Mouse (Mus musculus): ENCODE measurements at regions not wholly inside any gene's neighbourhood (a gene's known extent, or its start where the extent isn't known, plus 50 kb on each side); places are given as distances from the start of the nearest gene placed in this dataset.
A peak's percentile ranks its signal among the peaks of the same experiment; 100 is the strongest.

GRCm38 (mm10) chr6:121560852-121561251, 74.3 kb upstream of the A2m start:
- DNase-seq, result peak; percentile 14
- intact Hi-C loops (cut with DNase I; ENCODE audit: low total_unique reads), result no loop called here

DNA sequence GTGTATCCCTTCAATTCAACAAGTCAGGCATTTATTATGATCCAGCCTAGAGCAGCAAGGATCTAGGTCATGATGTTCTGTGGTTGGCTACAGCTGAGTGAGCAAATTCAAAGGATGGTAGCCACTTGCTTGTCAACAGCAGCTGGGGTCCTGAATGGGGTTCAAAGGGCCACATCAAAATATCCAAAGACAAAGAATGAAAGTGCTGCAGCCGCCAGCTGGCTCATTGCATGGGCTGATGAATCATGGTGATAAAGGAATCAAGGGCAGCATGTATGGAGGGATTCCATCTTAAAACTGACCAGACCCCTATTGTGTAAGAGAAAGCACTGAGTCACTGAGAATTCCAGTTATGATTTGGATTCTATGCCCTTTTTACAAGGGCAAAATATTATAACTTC, 74.8 kb upstream of the A2m start:
- no peak for DNase-seq
- intact Hi-C loops (cut with DNase I; ENCODE audit: low total_unique reads), result no loop called here

DNA sequence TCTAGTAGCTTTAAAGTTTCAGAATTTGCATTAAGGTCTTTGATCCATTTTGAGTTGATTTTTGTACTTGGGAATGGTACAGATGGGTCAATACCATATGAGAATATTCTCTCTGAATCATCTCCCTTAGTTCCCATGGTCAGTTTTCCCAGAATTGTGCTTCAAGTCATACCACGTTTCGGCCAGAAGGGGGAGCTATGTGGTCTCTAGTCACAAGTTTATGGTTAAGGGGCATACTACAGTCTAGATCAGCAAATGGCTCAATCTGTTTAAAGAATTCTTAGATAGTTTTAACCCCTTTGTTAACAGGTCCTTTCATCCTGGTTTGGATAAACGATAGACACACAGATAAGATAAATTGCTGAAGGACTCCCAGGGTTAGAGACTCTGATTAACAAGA, 78.7 kb upstream of the A2m start:
- intact Hi-C loops (cut with DNase I; ENCODE audit: low total_unique reads), result no loop called here
- DNase-seq, result no peak

GRCm38 (mm10) chr6:121553501-121554132, 80.1 kb upstream of the Iqsec3 start:
- no peak for DNase-seq
- intact Hi-C loops (cut with DNase I; ENCODE audit: low total_unique reads), result no loop called here

GRCm38 (mm10) chr6:121533521-121533920, 60.0 kb upstream of the Iqsec3 start:
- intact Hi-C loops (cut with DNase I; ENCODE audit: low total_unique reads), result loop anchor here (5.0 kb wide), 2 partner anchors 191 to 261 kb away; partner anchors contain the start of gene Slc6a12
- no peak for DNase-seq

GRCm38 (mm10) chr6:121532926-121533325, 59.4 kb upstream of the Iqsec3 start:
- DNase-seq, result peak; percentile 19
- intact Hi-C loops (cut with DNase I; ENCODE audit: low total_unique reads), result loop anchor here (5.0 kb wide), 2 partner anchors 191 to 261 kb away; partner anchors contain the start of gene Slc6a12

GRCm38 (mm10) chr6:121531825-121532389, 58.4 kb upstream of the Iqsec3 start:
- no peak for DNase-seq
- intact Hi-C loops (cut with DNase I; ENCODE audit: low total_unique reads), result loop anchor here (5.0 kb wide), 2 partner anchors 190 to 260 kb away; partner anchors contain the start of gene Slc6a12

DNA sequence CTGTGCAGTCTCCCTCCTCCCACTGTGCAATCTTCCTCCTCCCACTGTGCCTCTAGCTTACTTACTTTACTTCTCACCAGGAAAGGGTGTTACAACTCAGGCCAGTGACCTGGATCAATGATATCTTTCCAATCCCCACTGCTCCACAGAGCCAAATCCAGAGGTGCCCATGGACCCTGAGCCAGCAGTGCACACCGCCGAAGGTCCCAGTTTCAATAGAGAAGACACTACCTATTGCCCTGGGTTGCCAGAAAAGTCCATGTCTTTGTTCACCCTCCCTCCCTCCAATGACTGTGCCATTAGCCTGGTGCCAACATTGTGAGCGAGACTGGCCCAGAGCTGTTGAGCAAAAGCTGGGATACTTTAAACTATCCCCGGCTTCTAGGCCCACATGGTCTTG, 53.8 kb upstream of the Iqsec3 start:
- DNase-seq, result no peak
- intact Hi-C loops (cut with DNase I; ENCODE audit: low total_unique reads), result no loop called here

GRCm38 (mm10) chr6:121526121-121526520, 52.6 kb upstream of the Iqsec3 start:
- intact Hi-C loops (cut with DNase I; ENCODE audit: low total_unique reads), result no loop called here
- no peak for DNase-seq

GRCm38 (mm10) chr6:121524613-121524970, 51.1 kb upstream of the Iqsec3 start:
- no peak for DNase-seq
- intact Hi-C loops (cut with DNase I; ENCODE audit: low total_unique reads), result no loop called here

DNA sequence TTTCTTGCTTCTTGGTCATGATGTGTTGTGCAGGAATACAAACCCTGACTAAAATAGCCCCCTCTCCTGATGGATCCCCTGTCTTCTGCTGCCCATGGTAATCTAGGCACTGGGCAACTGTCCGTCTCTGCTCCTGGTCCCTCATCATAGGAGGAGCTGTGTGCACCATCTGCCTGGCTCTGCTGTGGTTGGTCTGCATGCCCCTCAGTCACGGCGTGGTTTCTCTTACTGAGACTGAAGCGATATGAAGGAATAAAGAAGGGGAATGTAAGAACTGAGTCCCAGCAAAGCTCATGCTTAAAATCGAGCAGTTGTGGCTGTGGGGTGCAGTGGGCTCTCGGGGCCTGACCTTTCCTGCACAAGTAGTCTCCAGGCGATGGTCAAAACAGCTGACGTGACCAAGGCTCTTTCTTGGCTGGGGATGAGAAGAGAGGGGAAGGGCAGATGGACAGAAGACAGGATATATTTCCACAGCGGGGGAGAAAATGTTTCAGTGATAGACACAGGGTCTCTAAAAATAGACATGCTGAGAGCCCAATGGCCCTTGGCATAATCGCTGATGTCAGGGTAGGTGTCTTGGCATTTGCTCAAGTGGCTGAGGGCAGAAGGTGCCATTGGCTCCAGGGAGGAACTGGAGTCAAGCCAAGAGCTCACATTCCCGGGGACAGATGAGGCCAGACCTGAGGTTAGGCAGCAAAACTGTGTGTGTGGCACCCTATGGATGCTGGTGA, 50.6 kb upstream of the Iqsec3 start:
- intact Hi-C loops (cut with DNase I; ENCODE audit: low total_unique reads), result no loop called here

More for the DNA sequence above, 50.6 kb upstream of the Iqsec3 start:
- no peak for DNase-seq
